Mouse (Mus musculus): ENCODE measurements at regions not wholly inside any gene's neighbourhood (a gene's known extent, or its start where the extent isn't known, plus 50 kb on each side); places are given as distances from the start of the nearest gene placed in this dataset.

DNA sequence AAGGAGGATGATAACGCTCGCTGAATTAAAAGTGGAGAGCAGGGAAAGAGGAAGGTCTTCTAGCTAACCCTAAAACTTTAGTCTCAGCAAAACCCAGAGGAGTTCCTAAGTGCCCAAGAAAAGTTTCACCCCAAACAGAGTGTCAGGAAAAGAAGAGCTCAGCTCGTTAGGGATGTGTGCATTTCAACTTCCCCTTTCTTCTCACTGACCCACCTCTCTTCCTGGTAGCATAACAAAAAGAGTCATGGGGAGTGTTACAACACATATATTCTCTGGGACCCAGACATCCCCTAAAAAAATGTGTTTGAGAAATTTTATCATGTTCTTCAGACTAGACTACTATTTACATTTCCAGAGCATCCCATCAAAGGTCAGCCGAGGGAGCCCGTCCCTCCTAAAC lies 432.6 kb downstream of the Mctp2 start:
- H3K27ac ChIP-seq (ENCODE audit: low read depth, low read length), result no peak overlapping the region
- ATAC-seq (replicated peaks; ENCODE audit: insufficient number of reproducible peaks, low FRiP score, low TSS enrichment), result no peak
- H3K4me2 ChIP-seq, result no peak overlapping the region
- H3K9ac ChIP-seq (ENCODE audit: low read depth, low read length), result no peak overlapping the region
- 74% methylated on average over 5 of the region's 5 CpGs for WGBS (ENCODE audit: insufficient replicate concordance)
- H3K4me3 ChIP-seq (ENCODE audit: low read depth, low read length), result no peak overlapping the region
- no peaks in the 10 kb centered on the region for H3K4me1 ChIP-seq (ENCODE audit: control insufficient read depth, insufficient read depth, low read length)
- H3K9me3 ChIP-seq (replicated peaks; ENCODE audit: control insufficient read depth, low read length), result no peaks in the 10 kb centered on the region
- H3K36me3 ChIP-seq (ENCODE audit: control insufficient read depth, insufficient read depth, low read length), result no peaks in the 10 kb centered on the region
- no peaks in the 10 kb centered on the region for H3K27me3 ChIP-seq (ENCODE audit: control insufficient read depth, insufficient read depth, low read length)

DNA sequence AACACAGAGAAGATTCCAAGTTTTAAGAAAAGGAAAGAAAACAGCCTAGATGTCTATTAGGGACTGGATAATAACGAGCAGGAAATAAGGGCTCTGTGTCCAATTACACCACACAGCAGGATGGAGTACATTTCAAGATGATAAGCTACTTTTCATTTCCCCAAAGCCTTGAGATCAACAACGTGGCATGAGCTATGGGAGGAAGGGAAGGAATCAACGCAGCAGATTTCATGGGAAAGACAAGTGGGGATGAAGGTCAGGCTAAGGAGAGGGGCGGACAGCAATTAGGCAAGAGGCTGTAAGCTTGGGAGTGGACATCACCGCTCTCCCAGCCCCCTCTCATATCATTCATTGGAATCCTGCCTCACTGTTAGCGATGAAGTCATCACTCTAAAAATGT lies 433.5 kb downstream of the Mctp2 start:
- no peaks in the 10 kb centered on the region for H3K36me3 ChIP-seq (ENCODE audit: control insufficient read depth, insufficient read depth, low read length)
- H3K27ac ChIP-seq (ENCODE audit: low read depth, low read length), result no peak overlapping the region
- no peaks in the 10 kb centered on the region for H3K9me3 ChIP-seq (replicated peaks; ENCODE audit: control insufficient read depth, low read length)
- H3K27me3 ChIP-seq (ENCODE audit: control insufficient read depth, insufficient read depth, low read length), result no peaks in the 10 kb centered on the region
- no peaks in the 10 kb centered on the region for H3K4me1 ChIP-seq (ENCODE audit: control insufficient read depth, insufficient read depth, low read length)
- WGBS (ENCODE audit: insufficient replicate concordance), result 50% methylated on average over 6 of the region's 6 CpGs
- no peak overlapping the region for H3K9ac ChIP-seq (ENCODE audit: low read depth, low read length)
- no peak overlapping the region for H3K4me2 ChIP-seq
- H3K4me3 ChIP-seq (ENCODE audit: low read depth, low read length), result no peak overlapping the region
- no peak for ATAC-seq (replicated peaks; ENCODE audit: insufficient number of reproducible peaks, low FRiP score, low TSS enrichment)

DNA sequence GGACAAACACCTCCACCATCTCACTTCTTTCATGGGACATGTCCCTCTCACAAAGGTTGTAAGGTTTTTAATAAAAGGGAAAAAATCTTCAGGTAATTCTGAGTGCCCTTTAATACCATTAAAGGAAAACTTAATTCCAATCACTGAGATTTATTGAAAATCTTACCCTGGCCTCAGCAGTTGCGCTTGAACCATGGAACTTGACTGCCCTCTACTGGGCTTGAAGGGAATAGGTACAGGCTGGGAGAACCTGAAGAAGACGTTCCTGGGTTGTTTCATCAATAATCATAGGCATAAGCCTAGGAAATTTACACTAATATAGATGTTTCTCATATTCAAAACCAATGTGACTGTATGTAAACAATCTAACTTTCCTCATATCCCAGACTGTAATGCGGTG lies 439.3 kb downstream of the Mctp2 start:
- Histone ChIP-seq H3K4me1 (ENCODE audit: control insufficient read depth, insufficient read depth, low read length) (peaks cover 3% of the 10 kb centered on the region; the same call in 1 of the 2 replicates), H3K4me2 (no peak overlapping the region), H3K27me3 (ENCODE audit: control insufficient read depth, insufficient read depth, low read length) (no peaks in the 10 kb centered on the region; the same call in 1 of the 2 replicates), H3K4me3 (ENCODE audit: low read depth, low read length) (no peak overlapping the region), H3K9ac (ENCODE audit: low read depth, low read length) (no peak overlapping the region), H3K36me3 (ENCODE audit: control insufficient read depth, insufficient read depth, low read length) (no peaks in the 10 kb centered on the region), H3K27ac (ENCODE audit: low read depth, low read length) (no peak overlapping the region), H3K9me3 (replicated peaks; ENCODE audit: control insufficient read depth, low read length) (no peaks in the 10 kb centered on the region)
- ATAC-seq (replicated peaks; ENCODE audit: insufficient number of reproducible peaks, low FRiP score, low TSS enrichment), result no peak
- WGBS (ENCODE audit: insufficient replicate concordance), result 13% methylated on average over 3 of the region's 3 CpGs

DNA sequence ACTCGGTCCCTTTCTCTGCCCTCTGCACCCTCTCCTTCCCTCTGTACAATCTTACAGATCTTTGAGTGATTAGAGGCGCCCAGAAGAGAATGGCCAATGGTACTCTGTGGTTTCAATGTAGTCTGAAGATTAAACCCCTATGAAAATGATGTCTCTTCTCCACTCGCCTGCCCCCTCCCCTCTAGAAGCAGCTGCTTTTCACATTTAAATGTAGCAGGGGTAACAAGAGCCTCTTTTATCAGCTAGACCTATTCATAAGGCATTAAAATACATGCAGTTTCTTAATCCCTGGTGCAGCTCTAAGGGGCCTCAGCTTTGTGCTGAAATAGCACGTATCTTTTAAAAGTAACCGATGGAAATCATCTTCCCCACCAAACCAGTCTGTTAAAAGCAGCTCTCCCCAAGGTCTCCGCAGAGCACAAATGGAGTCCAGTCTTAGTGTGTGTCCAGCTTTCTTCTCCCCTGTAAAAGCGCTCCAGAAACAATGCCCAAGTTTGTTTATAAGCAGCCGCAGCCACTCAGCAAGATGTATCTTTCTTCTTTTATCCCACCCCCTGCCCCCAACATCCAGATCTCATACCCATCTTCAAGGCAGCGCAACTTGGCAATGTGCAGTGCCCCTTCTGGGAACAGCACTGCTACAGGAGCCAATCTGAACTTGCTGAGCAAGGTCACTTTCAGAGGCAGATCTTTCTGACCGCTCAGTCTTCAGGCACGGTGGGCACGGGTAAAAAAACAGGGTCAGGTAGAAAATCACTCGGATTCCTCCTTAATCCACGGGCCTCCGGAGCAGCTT lies 440.8 kb downstream of the Mctp2 start:
- H3K36me3 ChIP-seq (ENCODE audit: control insufficient read depth, insufficient read depth, low read length), result no peaks in the 10 kb centered on the region
- no peak overlapping the region for H3K4me2 ChIP-seq
- ATAC-seq (replicated peaks; ENCODE audit: insufficient number of reproducible peaks, low FRiP score, low TSS enrichment), result no peak
- H3K4me3 ChIP-seq (ENCODE audit: low read depth, low read length), result no peak overlapping the region
- no peak overlapping the region for H3K27ac ChIP-seq (ENCODE audit: low read depth, low read length)
- no peaks in the 10 kb centered on the region for H3K9me3 ChIP-seq (replicated peaks; ENCODE audit: control insufficient read depth, low read length)
- H3K27me3 ChIP-seq (ENCODE audit: control insufficient read depth, insufficient read depth, low read length), result no peaks in the 10 kb centered on the region; the same call in 1 of the 2 replicates
- 48% methylated on average over 15 of the region's 15 CpGs for WGBS (ENCODE audit: insufficient replicate concordance)
- peaks cover 3% of the 10 kb centered on the region; the same call in 1 of the 2 replicates for H3K4me1 ChIP-seq (ENCODE audit: control insufficient read depth, insufficient read depth, low read length)
- no peak overlapping the region for H3K9ac ChIP-seq (ENCODE audit: low read depth, low read length)

DNA sequence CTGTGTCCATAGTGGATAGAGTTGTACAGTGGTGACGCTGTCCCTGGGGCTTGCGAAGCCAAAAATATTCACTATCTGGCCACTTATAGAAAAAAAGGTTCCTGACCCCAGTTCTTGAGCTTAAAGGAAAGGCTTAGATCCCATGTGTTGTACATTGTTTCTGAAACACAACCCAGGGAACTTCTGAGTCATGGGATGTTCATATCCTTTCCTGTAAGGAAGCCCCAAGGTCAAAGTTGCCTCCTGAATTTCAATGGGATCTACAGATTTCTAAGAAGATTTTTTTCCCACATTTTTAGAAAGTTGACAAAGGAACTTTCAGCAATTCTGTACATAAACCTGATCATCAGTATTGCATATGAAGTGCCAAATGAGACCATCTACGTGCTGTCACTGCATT lies 453.5 kb downstream of the Mctp2 start:
- 75% methylated on average over 3 of the region's 3 CpGs for WGBS (ENCODE audit: insufficient replicate concordance)

DNA sequence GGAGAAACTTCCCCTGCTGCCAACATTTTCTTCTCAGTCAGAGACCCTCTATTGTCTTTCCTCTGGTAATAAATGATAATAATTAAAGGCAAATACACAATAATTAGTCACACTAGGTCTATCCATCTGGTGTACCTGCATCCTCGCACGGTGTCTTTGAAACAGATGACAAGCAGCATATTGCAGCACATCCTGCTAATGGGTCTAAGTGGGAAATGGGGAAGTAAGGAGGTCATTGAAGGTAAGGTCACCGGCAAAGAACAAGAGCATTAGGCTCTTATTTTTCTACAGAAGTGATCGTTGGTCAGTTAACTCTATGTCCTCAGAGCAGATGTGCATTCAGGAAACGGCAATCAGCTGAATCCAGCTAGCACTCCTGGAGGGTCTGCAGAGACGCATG lies 457.2 kb downstream of the Mctp2 start:
- no peak overlapping the region for H3K27ac ChIP-seq (ENCODE audit: low read depth, low read length)
- no peak overlapping the region for H3K4me2 ChIP-seq
- no peaks in the 10 kb centered on the region for H3K4me1 ChIP-seq (ENCODE audit: control insufficient read depth, insufficient read depth, low read length)
- no peaks in the 10 kb centered on the region for H3K36me3 ChIP-seq (ENCODE audit: control insufficient read depth, insufficient read depth, low read length)
- H3K4me3 ChIP-seq (ENCODE audit: low read depth, low read length), result no peak overlapping the region
- H3K27me3 ChIP-seq (ENCODE audit: control insufficient read depth, insufficient read depth, low read length), result no peaks in the 10 kb centered on the region
- ATAC-seq (replicated peaks; ENCODE audit: insufficient number of reproducible peaks, low FRiP score, low TSS enrichment), result no peak
- 72% methylated on average over 6 of the region's 6 CpGs for WGBS (ENCODE audit: insufficient replicate concordance)
- no peaks in the 10 kb centered on the region for H3K9me3 ChIP-seq (replicated peaks; ENCODE audit: control insufficient read depth, low read length)
- no peak overlapping the region for H3K9ac ChIP-seq (ENCODE audit: low read depth, low read length)

More for the DNA sequence above, 453.5 kb downstream of the Mctp2 start:
- Histone ChIP-seq H3K4me1 (ENCODE audit: control insufficient read depth, insufficient read depth, low read length) (no peaks in the 10 kb centered on the region), H3K9ac (ENCODE audit: low read depth, low read length) (no peak overlapping the region), H3K4me2 (no peak overlapping the region), H3K9me3 (replicated peaks; ENCODE audit: control insufficient read depth, low read length) (no peaks in the 10 kb centered on the region), H3K36me3 (ENCODE audit: control insufficient read depth, insufficient read depth, low read length) (no peaks in the 10 kb centered on the region), H3K4me3 (ENCODE audit: low read depth, low read length) (no peak overlapping the region), H3K27me3 (ENCODE audit: control insufficient read depth, insufficient read depth, low read length) (no peaks in the 10 kb centered on the region), H3K27ac (ENCODE audit: low read depth, low read length) (no peak overlapping the region)
- ATAC-seq (replicated peaks; ENCODE audit: insufficient number of reproducible peaks, low FRiP score, low TSS enrichment), result no peak

DNA sequence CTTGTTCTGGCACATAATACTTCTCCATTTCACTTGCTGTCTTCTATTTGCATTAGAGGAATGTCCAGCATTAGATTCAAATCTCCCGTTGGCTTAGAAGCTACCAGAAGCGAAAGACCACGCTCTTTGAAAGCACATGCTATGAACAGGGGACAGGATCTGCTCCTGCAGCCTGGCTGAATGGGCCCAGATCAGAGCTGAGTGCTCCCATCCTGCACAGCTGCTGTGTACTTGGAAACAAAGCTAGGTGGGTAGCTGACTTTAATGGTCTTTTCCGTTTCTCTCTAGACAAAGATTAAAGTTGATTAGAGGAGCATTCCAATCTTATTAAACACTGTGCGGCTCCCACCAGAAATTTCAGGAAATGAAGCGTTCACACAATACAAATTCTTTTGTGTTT lies 468.6 kb downstream of the Mctp2 start:
- no peak overlapping the region for H3K9ac ChIP-seq (ENCODE audit: low read depth, low read length)
- no peaks in the 10 kb centered on the region for H3K36me3 ChIP-seq (ENCODE audit: control insufficient read depth, insufficient read depth, low read length)
- no peak overlapping the region for H3K27ac ChIP-seq (ENCODE audit: low read depth, low read length)
- 76% methylated on average over 6 of the region's 6 CpGs for WGBS (ENCODE audit: insufficient replicate concordance)
- no peaks in the 10 kb centered on the region for H3K27me3 ChIP-seq (ENCODE audit: control insufficient read depth, insufficient read depth, low read length)
- no peaks in the 10 kb centered on the region for H3K9me3 ChIP-seq (replicated peaks; ENCODE audit: control insufficient read depth, low read length)
- no peaks in the 10 kb centered on the region for H3K4me1 ChIP-seq (ENCODE audit: control insufficient read depth, insufficient read depth, low read length)
- H3K4me2 ChIP-seq, result no peak overlapping the region
- no peak for ATAC-seq (replicated peaks; ENCODE audit: insufficient number of reproducible peaks, low FRiP score, low TSS enrichment)
- no peak overlapping the region for H3K4me3 ChIP-seq (ENCODE audit: low read depth, low read length)

DNA sequence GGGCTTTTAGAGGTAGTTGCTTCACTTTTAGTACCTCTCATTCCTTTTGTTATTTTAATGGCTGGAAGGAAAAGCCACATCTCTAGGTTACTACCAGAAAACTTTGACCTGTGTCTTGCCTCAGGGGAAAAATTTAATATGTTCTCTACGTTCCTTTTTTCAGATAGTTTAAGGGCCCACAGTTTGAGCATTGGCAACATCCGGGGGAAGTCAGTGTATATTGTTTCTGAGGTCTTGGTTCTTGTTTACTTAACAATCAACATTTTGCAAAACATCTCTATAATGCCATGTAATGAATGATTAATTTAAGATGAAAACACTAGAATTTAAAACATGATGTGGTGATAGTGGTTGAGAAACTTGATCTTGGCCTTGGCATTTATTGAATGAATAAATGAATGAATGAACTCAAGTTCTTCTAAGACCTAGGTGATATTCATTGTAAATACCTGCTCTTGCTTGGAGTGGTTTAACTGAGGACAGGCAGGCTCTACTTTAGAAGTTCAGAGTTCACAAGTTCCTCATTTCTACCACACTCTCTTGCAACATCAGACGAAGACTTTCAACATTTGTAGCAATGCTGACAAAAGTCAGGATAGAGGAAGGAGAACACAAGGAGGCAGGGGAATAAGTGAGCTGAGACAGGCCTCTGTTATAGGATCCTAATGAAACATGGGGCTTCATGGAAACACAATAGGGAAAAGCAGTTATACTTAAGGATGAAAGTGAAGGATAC lies 474.4 kb downstream of the Mctp2 start:
- WGBS (ENCODE audit: insufficient replicate concordance), result 80% methylated on average over 3 of the region's 3 CpGs
- Histone ChIP-seq H3K4me2 (no peak overlapping the region), H3K9ac (ENCODE audit: low read depth, low read length) (no peak overlapping the region), H3K4me3 (ENCODE audit: low read depth, low read length) (no peak overlapping the region), H3K9me3 (replicated peaks; ENCODE audit: control insufficient read depth, low read length) (no peaks in the 10 kb centered on the region), H3K27ac (ENCODE audit: low read depth, low read length) (no peak overlapping the region), H3K27me3 (ENCODE audit: control insufficient read depth, insufficient read depth, low read length) (no peaks in the 10 kb centered on the region), H3K4me1 (ENCODE audit: control insufficient read depth, insufficient read depth, low read length) (no peaks in the 10 kb centered on the region), H3K36me3 (ENCODE audit: control insufficient read depth, insufficient read depth, low read length) (no peaks in the 10 kb centered on the region)
- ATAC-seq (replicated peaks; ENCODE audit: insufficient number of reproducible peaks, low FRiP score, low TSS enrichment), result no peak

Data from heart, embryonic 11.5 days (tissue).